Mouse (Mus musculus): ENCODE measurements around the gene Emg1. TPM values are rescaled to one million over a fixed set of nuclear protein-coding genes. Genes with fewer than 3 reads are reported as not detected.
"Not testable (repeated sequence)": the region's sequence is repeated elsewhere in the genome, so short reads cannot be mapped to it uniquely, and the experiment has no call there.

The Emg1 gene
- total RNA-seq, 4 experiments from 2014 or later = 81.9 to 100.0 (median 86.2) TPM

GRCm38 (mm10) chr6:124682291-124682690 is 29.7 kb downstream of the Emg1 start:
- DNase-seq = not testable (repeated sequence)

- DNase-seq = no peak
Measured at GRCm38 (mm10) chr6:124679486-124679885, 32.5 kb downstream of the Emg1 start.

- no peak for DNase-seq
Measured at GRCm38 (mm10) chr6:124678769-124679168, 33.2 kb downstream of the Emg1 start.

- no peak for DNase-seq
Measured at GRCm38 (mm10) chr6:124676171-124676570, 35.8 kb downstream of the Emg1 start.

GRCm38 (mm10) chr6:124674591-124674990 is 37.4 kb downstream of the Emg1 start:
- no peak for DNase-seq

- DNase-seq = no peak
Measured at GRCm38 (mm10) chr6:124673619-124674018, 38.4 kb downstream of the Emg1 start.

- DNase-seq = no peak
Measured at GRCm38 (mm10) chr6:124672100-124672499, 39.9 kb downstream of the Emg1 start.

- DNase-seq = no peak
Measured at GRCm38 (mm10) chr6:124670281-124670900, 41.6 kb downstream of the Emg1 start.

- DNase-seq = no peak
Measured at GRCm38 (mm10) chr6:124669234-124669859, 42.6 kb downstream of the Emg1 start.

- DNase-seq = no peak
Measured at GRCm38 (mm10) chr6:124665011-124665410, 47.0 kb downstream of the Emg1 start.

- no peak for DNase-seq
Measured at GRCm38 (mm10) chr6:124664256-124664655, 47.7 kb downstream of the Emg1 start.

- no peak for DNase-seq
Measured at GRCm38 (mm10) chr6:124663424-124663795, 48.6 kb downstream of the Emg1 start.

- DNase-seq = peak; percentile 99
Measured at GRCm38 (mm10) chr6:124662477-124663423, 49.2 kb downstream of the Emg1 start, which contains the start of gene Lpcat3. Gene Lpcat3 (plus strand): TSS chr6:124663027.

GRCm38 (mm10) chr6:124661995-124662394 is 50.0 kb downstream of the Emg1 start:
- DNase-seq = no peak

GRCm38 (mm10) chr6:124661156-124661806 is 50.7 kb downstream of the Emg1 start:
- DNase-seq = no peak

GRCm38 (mm10) chr6:124658067-124658466 is 53.9 kb downstream of the Emg1 start:
- no peak for DNase-seq

- DNase-seq = no peak
Measured at GRCm38 (mm10) chr6:124655893-124656292, 56.1 kb downstream of the Emg1 start.

Small RNA genes within 50 kb of the gene (microRNA-seq; reads per million reads assigned to microRNA genes)
- gene Mir141 (3.5 to 6.5 reads per million in 2 experiments), gene Mir200c (28.2 to 28.3 reads per million in 2 experiments)

Other genes starting within 250 kb of the Emg1 start
- 10 to 100 TPM; 55.0 to 89.1 (median 73.7) TPM for gene Clstn3, start 247.4 kb downstream of the Emg1 start, total RNA-seq (2022)
- 10 to 100 TPM; 28.1 to 44.4 (median 34.4) TPM for gene C1rl, start 219.1 kb downstream of the Emg1 start, total RNA-seq (2022)
- gene C1ra, start 199.8 kb downstream of the Emg1 start, total RNA-seq (2022) = 100 to 1,000 TPM in 2 of 4 experiments, 10 to 100 TPM in 2; 48.6 to 131 (median 88.7) TPM
- gene C1s1, start 169.8 kb downstream of the Emg1 start, total RNA-seq (2022) = 100 to 1,000 TPM in 1 of 4 experiments, 10 to 100 TPM in 3; 46.9 to 107 (median 72.7) TPM
- 10 to 100 TPM in 2 of 4 experiments, 1 to 10 TPM in 2; 5.9 to 19.1 (median 12.4) TPM for gene C1rb, start 141.9 kb downstream of the Emg1 start, total RNA-seq (2022)
- 1 to 10 TPM; 1.8 to 4.1 (median 3.0) TPM for gene C1s2, start 76.1 kb downstream of the Emg1 start, total RNA-seq (2022)
- gene Lpcat3, start 49.2 kb downstream of the Emg1 start, total RNA-seq (2022) = 100 to 1,000 TPM in 1 of 4 experiments, 10 to 100 TPM in 3; 75.1 to 111 (median 90.7) TPM
- 100 to 1,000 TPM; 255 to 303 (median 272) TPM for gene Phb2, start 158 bp upstream of the Emg1 start, total RNA-seq (2022)
- gene Ptpn6, start 26.5 kb upstream of the Emg1 start, total RNA-seq (2022) = 10 to 100 TPM; 14.1 to 21.6 (median 15.0) TPM
- 100 to 1,000 TPM; 348 to 417 (median 368) TPM for gene Grcc10, start 29.2 kb upstream of the Emg1 start, total RNA-seq (2022)
- gene Gm45234, start 43.8 kb upstream of the Emg1 start, total RNA-seq (2022) = not detected
- gene Atn1, start 44.3 kb upstream of the Emg1 start, total RNA-seq (2022) = 100 to 1,000 TPM in 2 of 4 experiments, 10 to 100 TPM in 2; 68.7 to 111 (median 97.1) TPM
- gene Eno2, start 57.5 kb upstream of the Emg1 start, total RNA-seq (2022) = 10 to 100 TPM; 23.0 to 74.2 (median 42.8) TPM
- gene Lrrc23, start 67.5 kb upstream of the Emg1 start, total RNA-seq (2022) = 1 to 10 TPM in 2 of 4 experiments, under 1 TPM in 2; 0.52 to 3.6 (median 1.0) TPM
- 10 to 100 TPM; 27.0 to 37.4 (median 33.6) TPM for gene Spsb2, start 96.5 kb upstream of the Emg1 start, total RNA-seq (2022)
- gene Tpi1, start 102.1 kb upstream of the Emg1 start, total RNA-seq (2022) = 100 to 1,000 TPM; 448 to 531 (median 475) TPM
- 100 to 1,000 TPM; 134 to 158 (median 154) TPM for gene Usp5, start 117.3 kb upstream of the Emg1 start, total RNA-seq (2022)
- 1 to 10 TPM; 1.9 to 4.4 (median 2.7) TPM for gene Cdca3, start 117.4 kb upstream of the Emg1 start, total RNA-seq (2022)
- gene Gnb3, start 128.1 kb upstream of the Emg1 start, total RNA-seq (2022) = 10 to 100 TPM in 3 of 4 experiments, 1 to 10 TPM in 1; 8.9 to 18.5 (median 14.5) TPM
- gene P3h3, start 145.6 kb upstream of the Emg1 start, total RNA-seq (2022) = 10 to 100 TPM; 26.2 to 43.9 (median 35.3) TPM
- gene Gpr162, start 151.8 kb upstream of the Emg1 start, total RNA-seq (2022) = 1 to 10 TPM in 3 of 4 experiments, under 1 TPM in 1; 0.32 to 2.2 (median 1.6) TPM
- gene Cd4, start 176.0 kb upstream of the Emg1 start, total RNA-seq (2022) = under 1 TPM; 0.40 to 0.83 (median 0.46) TPM
- 1 to 10 TPM; 1.1 to 2.7 (median 1.2) TPM for gene Lag3, start 199.5 kb upstream of the Emg1 start, total RNA-seq (2022)
- gene Ptms, start 207.9 kb upstream of the Emg1 start, total RNA-seq (2022) = 100 to 1,000 TPM; 741 to 843 (median 768) TPM
- gene Mlf2, start 219.2 kb upstream of the Emg1 start, total RNA-seq (2022) = 100 to 1,000 TPM; 277 to 296 (median 287) TPM

All from adrenal gland, adult 8-10 months (tissue).